Comparison of ENCODE assay signal across 17 mouse cellular contexts in genomic region chr5:25422576-25422975, GRCm38 (mm10).
A peak's percentile ranks its signal among the peaks of the same experiment; 100 is the strongest.
DNase-seq lines count a peak whose midpoint lies in the region.
"Had no signal": no experiment of that assay in that cellular context is flagged by ENCODE, and none has a peak within 500 bp of the region (broad histone marks: within the 10 kb centered on the region; RNA-seq: fewer than 3 reads in every experiment).

No protein-coding gene starts in this region.

- peak; percentile 27 for DNase-seq in cerebellum, adult 11-12 months
- DNase-seq in cerebellum, postnatal 10 days: no peak
- DNase-seq in layer of hippocampus, adult 18-20 months (ENCODE audit: low spot score in 2 of 2): peak; percentile 19 to 47
- no peak for DNase-seq in layer of hippocampus, postnatal 10 days (ENCODE audit: low spot score in 2 of 2)
- peak; percentile 20 for DNase-seq in cerebellum, adult 8-10 months
- peak; percentile 24 for DNase-seq in layer of hippocampus, adult 9-11 months
- DNase-seq in T-cell, adult 2 months (ENCODE audit: low spot score): no peak
- DNase-seq: adrenal gland, adult 8-10 months; adrenal gland, postnatal 36 days; B cell, adult 2 months; forebrain, postnatal 0 days; gastrocnemius, adult 2 months; gastrocnemius, postnatal 14 days; heart, adult 11 months; heart, postnatal 10 days; heart, postnatal 36 days; kidney, adult 18-20 months had no signal

Comparison
In these comparisons a context has a peak if more than half of its experiments do, and no peak if none do; other contexts are left out.
1. DNase-seq: peak in cerebellum, adult 11-12 months (single experiment), layer of hippocampus, adult 18-20 months (2 of 2), cerebellum, adult 8-10 months (single experiment) and layer of hippocampus, adult 9-11 months (single experiment); none in cerebellum, postnatal 10 days (0 of 2), layer of hippocampus, postnatal 10 days (0 of 2) and T-cell, adult 2 months (single experiment).